Mouse (Mus musculus): ENCODE results near the gene Btk. TPM values are rescaled to one million over a fixed set of nuclear protein-coding genes. Genes with fewer than 3 reads are reported as not detected.

The Btk gene
- polyA plus RNA-seq, 1 experiment from 2014 or later: 2.2 TPM

DNA sequence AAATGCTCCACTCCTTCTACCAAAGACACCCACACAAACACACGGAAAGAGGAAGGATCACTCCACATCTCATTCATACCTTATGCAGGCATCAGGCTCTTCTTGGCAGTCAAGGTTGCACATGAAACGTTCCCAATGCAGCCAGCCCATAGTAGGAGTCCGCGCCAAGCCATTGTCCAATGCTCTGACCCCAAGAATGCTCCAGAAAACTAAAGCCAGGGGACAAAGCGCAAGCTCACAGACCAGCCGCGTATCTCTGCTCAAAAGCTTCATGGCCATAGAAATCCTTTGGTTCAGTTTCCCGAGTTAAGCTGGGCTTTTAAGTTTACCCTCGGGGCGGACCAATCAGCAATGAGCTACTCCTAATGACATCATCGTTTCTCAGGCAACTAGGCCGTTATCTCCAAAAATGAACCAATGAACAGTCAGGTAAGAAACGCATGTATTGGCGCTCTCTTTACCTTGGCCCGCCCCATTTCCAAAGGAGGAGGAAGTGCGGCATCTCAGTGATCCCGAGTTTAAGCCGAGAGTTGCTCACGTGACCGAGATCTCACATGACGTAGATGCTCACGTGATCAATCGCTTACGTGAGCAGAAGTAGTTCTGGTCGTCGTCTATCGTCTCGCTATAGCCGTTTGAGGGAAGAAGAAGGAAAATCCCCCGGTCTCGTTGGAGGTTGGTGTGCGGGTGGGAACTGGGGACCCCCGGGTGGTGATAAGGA is 17.4 kb upstream of the Btk start, which contains the start of the genes Gla and Hnrnph2:
Gene Gla (minus strand): TSS at position 467 of the 721 bp plus-strand sequence.
Gene Hnrnph2 (plus strand): TSS at position 521 of the 721 bp plus-strand sequence.
- peaks cover 11% of the 10 kb centered on the region; the same call in 1 of the 2 replicates for H3K36me3 ChIP-seq
- peak within 1 kb of the TSS; percentile 61 for H3K4me3 ChIP-seq
- whole genome bisulfite sequencing: 18% methylated on average over 33 of the region's 33 CpGs
- no peaks in the 10 kb centered on the region for H3K9me3 ChIP-seq
- H3K27me3 ChIP-seq (ENCODE audit: insufficient read depth, poor library complexity, severe bottlenecking): no peaks in the 10 kb centered on the region
- peak; percentile 91 for DNase-seq (ENCODE audit: low spot score)
- H3K27ac ChIP-seq: peak within 1 kb of the TSS; percentile 92
- peaks cover 23% of the 10 kb centered on the region; the same call in 1 of the 2 replicates for H3K4me1 ChIP-seq (replicated peaks)

DNA sequence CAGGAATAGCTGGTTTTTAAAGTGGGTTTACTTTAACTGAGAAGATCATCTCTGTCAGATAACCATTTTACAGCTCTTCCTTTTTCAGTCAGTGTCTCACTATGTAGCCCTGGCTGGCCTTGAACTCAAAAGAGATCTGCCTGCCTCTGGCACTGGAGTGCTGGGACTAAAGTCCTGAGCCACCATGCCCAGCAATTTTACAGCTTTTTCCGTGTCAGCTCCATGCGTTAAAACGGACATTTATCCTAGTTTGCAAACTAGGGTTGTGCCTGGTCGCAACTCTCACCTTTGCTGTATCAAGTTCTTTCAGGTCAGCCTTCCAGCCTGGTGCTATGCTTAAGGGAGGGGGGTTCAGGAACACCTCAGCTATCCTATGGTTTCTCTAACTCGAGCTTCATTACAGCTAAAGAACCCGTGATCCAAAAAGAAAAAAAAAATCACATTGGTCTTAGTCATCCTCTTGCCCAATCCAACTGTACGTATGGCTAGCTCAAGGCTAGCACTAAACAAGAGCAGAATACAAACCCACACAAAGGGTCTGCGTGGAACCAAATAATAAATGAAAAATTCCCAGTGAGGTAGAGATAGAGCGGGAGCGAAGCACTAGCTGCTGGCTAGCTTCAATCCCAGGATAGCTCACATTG is 16.7 kb upstream of the Btk start:
- WGBS: 33% methylated on average over 10 of the region's 10 CpGs
- Histone ChIP-seq H3K9me3 (no peaks in the 10 kb centered on the region), H3K27me3 (ENCODE audit: insufficient read depth, poor library complexity, severe bottlenecking) (no peaks in the 10 kb centered on the region), H3K4me1 (replicated peaks) (peaks cover 23% of the 10 kb centered on the region; the same call in 1 of the 2 replicates), H3K36me3 (peaks cover 11% of the 10 kb centered on the region; the same call in 1 of the 2 replicates), H3K4me3 (peak overlapping the region; percentile 61), H3K27ac (peak overlapping the region; percentile 82)
- DNase-seq (ENCODE audit: low spot score): no peak

DNA sequence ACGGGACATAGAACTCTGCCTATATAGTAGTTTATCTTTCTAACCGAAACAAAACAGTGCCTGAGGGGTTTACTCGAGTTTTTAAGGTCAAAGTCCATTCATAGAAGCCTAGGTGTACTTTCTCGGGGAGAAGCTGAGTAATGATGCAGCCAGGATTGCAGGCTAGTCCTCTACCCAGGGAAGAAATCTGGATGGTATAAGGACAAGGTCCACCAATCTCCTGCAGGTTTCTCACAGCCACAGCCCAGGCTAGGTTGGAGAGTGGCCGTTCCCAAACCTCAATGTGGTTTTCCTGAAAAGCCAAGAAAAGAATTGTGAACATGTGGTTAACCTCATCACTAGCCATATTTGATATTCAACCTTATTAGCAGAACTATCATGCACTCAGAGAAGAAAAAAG is 6.5 kb upstream of the Btk start:
- Histone ChIP-seq H3K4me1 (replicated peaks) (0 out of 2 replicates have a peak, but pooled peaks cover 7% of the 10 kb centered on the region), H3K27ac (no peak overlapping the region), H3K36me3 (peaks cover 34% of the 10 kb centered on the region), H3K9me3 (no peaks in the 10 kb centered on the region), H3K4me3 (no peak overlapping the region), H3K27me3 (ENCODE audit: insufficient read depth, poor library complexity, severe bottlenecking) (no peaks in the 10 kb centered on the region)
- WGBS: 81% methylated on average over 5 of the region's 5 CpGs
- DNase-seq (ENCODE audit: low spot score): no peak

DNA sequence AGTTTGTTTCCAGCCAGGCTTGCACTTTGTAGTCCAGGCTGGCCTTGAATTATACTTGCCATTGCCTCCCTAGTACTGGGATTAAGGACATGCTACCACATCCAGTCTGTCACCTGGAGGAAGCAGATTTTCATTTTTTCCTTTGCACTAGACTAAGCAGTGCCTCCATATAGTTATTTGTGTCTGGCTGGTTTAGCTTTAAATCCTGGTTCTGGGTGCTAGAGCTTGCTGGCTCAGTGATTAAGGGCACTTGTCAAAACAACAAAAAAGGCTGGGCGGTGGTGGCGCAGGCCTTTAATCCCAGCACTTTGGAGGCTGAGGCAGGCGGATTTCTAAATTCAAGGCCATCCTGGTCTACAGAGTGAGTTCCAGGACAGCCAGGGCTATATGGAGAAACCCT is 5.6 kb upstream of the Btk start:
- H3K4me1 ChIP-seq (replicated peaks): 0 out of 2 replicates have a peak, but pooled peaks cover 8% of the 10 kb centered on the region
- no peak overlapping the region for H3K4me3 ChIP-seq
- H3K9me3 ChIP-seq: no peaks in the 10 kb centered on the region
- peaks cover 34% of the 10 kb centered on the region for H3K36me3 ChIP-seq
- no peaks in the 10 kb centered on the region for H3K27me3 ChIP-seq (ENCODE audit: insufficient read depth, poor library complexity, severe bottlenecking)
- H3K27ac ChIP-seq: no peak overlapping the region
- DNase-seq (ENCODE audit: low spot score): no peak
- 89% methylated on average over 3 of the region's 3 CpGs for WGBS

GRCm38 (mm10) chrX:134588261-134588660 is 4.9 kb upstream of the Btk start:
- WGBS: 88% methylated on average over 4 of the region's 4 CpGs
- DNase-seq (ENCODE audit: low spot score): no peak
- no peaks in the 10 kb centered on the region for H3K27me3 ChIP-seq (ENCODE audit: insufficient read depth, poor library complexity, severe bottlenecking)

GRCm38 (mm10) chrX:134586447-134586846 is 3.1 kb upstream of the Btk start:
- no peaks in the 10 kb centered on the region for H3K9me3 ChIP-seq
- peak overlapping the region; percentile 62 for H3K4me3 ChIP-seq
- H3K27ac ChIP-seq: peak overlapping the region; percentile 89
- WGBS: 41% methylated on average over 8 of the region's 8 CpGs
- H3K27me3 ChIP-seq (ENCODE audit: insufficient read depth, poor library complexity, severe bottlenecking): no peaks in the 10 kb centered on the region
- H3K36me3 ChIP-seq: peaks cover 34% of the 10 kb centered on the region
- 0 out of 2 replicates have a peak, but pooled peaks cover 8% of the 10 kb centered on the region for H3K4me1 ChIP-seq (replicated peaks)
- DNase-seq (ENCODE audit: low spot score): no peak

More at GRCm38 (mm10) chrX:134588261-134588660, 4.9 kb upstream of the Btk start:
- Histone ChIP-seq H3K27ac (no peak overlapping the region), H3K36me3 (peaks cover 34% of the 10 kb centered on the region), H3K4me3 (no peak overlapping the region), H3K4me1 (replicated peaks) (0 out of 2 replicates have a peak, but pooled peaks cover 8% of the 10 kb centered on the region), H3K9me3 (no peaks in the 10 kb centered on the region)

DNA sequence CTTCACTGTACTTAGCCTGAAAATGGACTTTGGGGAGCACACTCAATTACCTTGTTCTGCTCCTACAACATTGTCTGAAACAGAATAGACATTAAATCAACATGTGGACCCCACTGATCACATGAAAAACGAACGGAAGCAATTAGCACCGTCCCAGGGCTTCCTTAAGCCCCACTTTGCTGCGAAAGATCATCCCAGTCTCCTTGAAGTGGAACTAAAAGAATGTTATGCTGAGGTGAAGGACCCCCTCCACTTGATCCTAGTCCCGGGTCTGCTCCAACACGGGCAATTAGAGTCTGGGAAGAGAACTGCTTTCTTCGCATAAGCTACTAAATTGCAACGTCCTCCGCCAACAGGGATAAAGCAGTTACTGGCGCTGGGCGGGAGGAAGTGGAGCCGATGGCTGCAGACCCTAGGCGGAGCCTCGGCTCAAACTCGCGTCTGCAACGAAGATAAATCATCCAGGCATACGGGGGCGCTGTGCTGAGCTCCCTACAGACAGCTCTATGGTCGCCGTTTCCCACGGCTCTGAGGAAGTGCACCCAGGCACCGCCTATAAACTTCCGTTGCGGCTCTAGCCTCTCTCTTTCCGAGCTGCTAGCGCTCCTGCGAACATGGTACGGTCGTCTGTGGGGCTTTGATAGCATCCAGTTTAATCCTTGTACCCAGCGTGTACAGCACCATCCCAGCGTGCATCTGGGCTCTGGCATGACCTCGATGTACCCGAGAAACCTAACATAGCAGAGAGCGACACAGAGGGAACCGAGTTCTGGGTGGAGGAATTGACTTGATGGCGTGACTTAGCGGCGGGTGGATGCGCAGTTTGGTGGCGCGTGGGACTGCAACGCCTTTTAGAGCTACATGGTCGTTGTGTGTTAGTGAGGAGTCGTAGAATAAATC is 2.0 kb upstream of the Btk start, which contains the start of gene Rpl36a:
Gene Rpl36a (plus strand): TSS at position 552 of the 900 bp plus-strand sequence.
- Histone ChIP-seq H3K27me3 (ENCODE audit: insufficient read depth, poor library complexity, severe bottlenecking) (no peaks in the 10 kb centered on the region), H3K9me3 (no peaks in the 10 kb centered on the region), H3K4me3 (peak within 1 kb of the TSS; percentile 62), H3K4me1 (replicated peaks) (0 out of 2 replicates have a peak, but pooled peaks cover 8% of the 10 kb centered on the region), H3K27ac (peak within 1 kb of the TSS; percentile 89), H3K36me3 (peaks cover 32% of the 10 kb centered on the region)
- 18% methylated on average over 45 of the region's 45 CpGs for WGBS
- peak; percentile 88 for DNase-seq (ENCODE audit: low spot score)

GRCm38 (mm10) chrX:134582270-134582669 is 1.1 kb downstream of the Btk start:
- Histone ChIP-seq H3K36me3 (0 out of 2 replicates have a peak, but pooled peaks cover 3% of the 10 kb centered on the region), H3K27ac (no peak overlapping the region), H3K4me1 (replicated peaks) (0 out of 2 replicates have a peak, but pooled peaks cover 8% of the 10 kb centered on the region), H3K27me3 (ENCODE audit: insufficient read depth, poor library complexity, severe bottlenecking) (no peaks in the 10 kb centered on the region), H3K4me3 (no peak overlapping the region), H3K9me3 (no peaks in the 10 kb centered on the region)
- 86% methylated on average over 11 of the region's 11 CpGs for WGBS
- no peak for DNase-seq (ENCODE audit: low spot score)

DNA sequence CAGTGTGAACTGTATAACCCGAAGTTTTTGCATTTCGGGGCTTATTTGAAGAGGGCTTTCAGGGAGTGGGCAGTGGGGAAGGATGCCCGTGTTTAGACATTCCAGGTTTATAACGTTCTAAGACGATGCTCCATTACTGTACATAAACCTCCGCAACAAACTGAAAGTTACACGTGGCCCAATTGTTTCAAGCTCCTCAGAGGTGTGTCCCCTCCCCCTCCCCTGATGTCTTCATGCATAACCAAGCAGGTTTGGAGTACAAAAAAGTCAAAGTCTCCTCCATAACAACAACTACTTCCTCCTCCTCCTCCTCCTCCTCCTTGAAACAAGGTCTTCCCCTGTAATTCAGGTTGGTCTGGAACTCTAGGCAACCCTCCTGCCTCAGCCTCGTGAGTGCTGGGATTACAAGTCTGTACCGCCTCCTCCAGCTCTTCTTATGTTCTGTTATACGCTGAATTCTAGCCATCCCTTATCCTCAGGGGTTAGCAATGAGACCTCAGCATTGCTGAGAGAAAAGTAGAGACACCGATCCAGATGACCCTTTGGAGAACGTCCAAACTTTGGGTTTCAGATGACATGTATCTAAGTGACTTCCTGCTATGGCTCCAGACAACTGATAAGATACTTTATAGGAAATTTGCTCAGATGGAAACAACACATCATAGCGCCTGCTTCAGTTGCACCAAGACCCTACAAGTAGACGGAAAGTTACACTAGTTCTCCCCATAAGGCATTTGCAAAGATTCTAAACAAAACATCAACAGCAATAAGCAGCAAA is 2.7 kb downstream of the Btk start:
- 88% methylated on average over 14 of the region's 14 CpGs for WGBS

DNA sequence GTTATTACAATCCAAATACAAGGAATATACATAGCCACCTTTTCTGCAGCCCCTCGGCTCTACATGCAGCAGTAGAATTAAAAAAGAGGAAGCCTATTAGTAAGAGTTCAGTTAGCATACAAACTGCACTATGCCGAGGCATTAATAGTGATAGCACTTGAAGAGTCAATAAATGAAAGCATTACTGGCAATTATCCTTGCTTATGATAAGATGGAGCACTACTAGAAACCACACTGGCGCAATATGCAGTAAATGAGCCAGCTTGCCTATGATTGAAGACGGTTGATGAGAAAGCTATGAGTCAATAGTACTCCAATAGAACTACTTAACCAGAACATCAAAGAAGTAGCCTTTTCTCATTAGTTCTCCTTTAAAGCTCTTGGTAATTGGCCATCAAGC is 5.5 kb downstream of the Btk start:
- no peak for DNase-seq (ENCODE audit: low spot score)
- Histone ChIP-seq H3K36me3 (no peaks in the 10 kb centered on the region), H3K9me3 (no peaks in the 10 kb centered on the region), H3K27ac (no peak overlapping the region), H3K4me1 (replicated peaks) (no peaks in the 10 kb centered on the region), H3K4me3 (no peak overlapping the region), H3K27me3 (ENCODE audit: insufficient read depth, poor library complexity, severe bottlenecking) (no peaks in the 10 kb centered on the region)
- WGBS: 88% methylated on average over 4 of the region's 4 CpGs

More for the DNA sequence above, 2.7 kb downstream of the Btk start:
- Histone ChIP-seq H3K4me1 (replicated peaks) (0 out of 2 replicates have a peak, but pooled peaks cover 3% of the 10 kb centered on the region), H3K9me3 (no peaks in the 10 kb centered on the region), H3K27me3 (ENCODE audit: insufficient read depth, poor library complexity, severe bottlenecking) (no peaks in the 10 kb centered on the region), H3K36me3 (no peaks in the 10 kb centered on the region), H3K4me3 (no peak overlapping the region), H3K27ac (no peak overlapping the region)
- no peak for DNase-seq (ENCODE audit: low spot score)

DNA sequence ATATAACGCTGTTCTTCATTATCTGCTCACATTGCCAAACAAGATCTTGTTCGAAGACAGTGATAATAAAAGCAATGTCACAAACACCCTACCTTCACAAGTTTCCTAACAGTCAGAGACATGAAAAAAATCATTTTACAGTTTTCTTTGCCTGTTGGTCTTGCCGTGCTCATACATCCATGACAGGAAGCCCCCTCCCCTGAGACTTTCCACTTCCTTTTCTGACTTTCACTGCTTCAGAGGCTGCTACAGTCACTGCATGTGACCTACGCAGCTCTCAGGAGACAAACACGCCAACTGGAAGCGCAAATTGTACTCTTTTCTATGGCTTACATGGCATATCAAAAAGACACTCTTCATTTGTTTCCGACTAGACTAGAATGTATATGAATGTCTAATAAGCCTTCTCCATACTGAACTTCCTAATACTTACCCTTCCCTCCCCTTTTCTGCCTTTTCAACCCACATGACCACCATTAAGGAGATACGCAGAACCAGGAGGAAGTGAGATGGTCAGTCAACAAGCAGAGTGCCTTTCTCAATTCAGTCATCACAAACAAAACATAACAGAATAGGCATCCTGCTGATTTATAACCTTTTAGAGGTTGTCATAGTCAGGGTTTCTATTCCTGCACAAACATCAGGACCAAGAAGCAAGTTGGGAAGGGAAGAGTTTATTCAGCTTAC is 16.7 kb downstream of the Btk start:
- Histone ChIP-seq H3K4me3 (no peak overlapping the region), H3K36me3 (no peaks in the 10 kb centered on the region), H3K27ac (no peak overlapping the region), H3K27me3 (ENCODE audit: insufficient read depth, poor library complexity, severe bottlenecking) (peaks cover 7% of the 10 kb centered on the region; the same call in 1 of the 2 replicates), H3K4me1 (replicated peaks) (no peaks in the 10 kb centered on the region), H3K9me3 (no peaks in the 10 kb centered on the region)
- DNase-seq (ENCODE audit: low spot score): no peak
- 85% methylated on average over 8 of the region's 8 CpGs for WGBS

All from hindbrain, embryonic 10.5 days (tissue).